Mouse (Mus musculus): ENCODE data around the gene Duoxa2. TPM values are rescaled to one million over a fixed set of nuclear protein-coding genes. Genes with fewer than 3 reads are reported as not detected.
A peak's percentile ranks its signal among the peaks of the same experiment; 100 is the strongest.

The Duoxa2 gene
- total and polyA plus RNA-seq, 2 experiments from 2014 or later = 0.46 TPM; not detected in 1

DNA sequence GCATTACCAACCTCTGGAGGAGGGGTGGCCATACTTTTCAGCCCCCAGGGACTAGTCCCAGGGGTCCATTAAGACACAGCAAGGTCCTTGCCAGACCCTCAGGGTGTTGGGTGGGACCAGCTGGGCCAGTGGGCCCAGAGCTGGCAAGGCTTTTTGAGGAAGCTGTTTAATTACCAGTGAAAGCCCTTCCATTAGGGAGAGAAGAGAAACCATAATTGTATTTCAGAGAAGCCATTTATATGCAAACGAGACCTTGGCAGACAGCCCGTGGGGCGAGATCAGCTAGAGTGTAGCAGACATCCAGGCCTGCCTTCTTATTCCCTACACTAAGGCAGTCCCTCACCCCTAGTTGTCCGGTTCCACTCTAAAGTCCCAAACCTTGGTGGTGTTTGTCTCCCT, 53.2 kb downstream of the Duoxa2 start:
- Histone ChIP-seq H3K4me3 (ENCODE audit: low read depth, low read length) (no peak overlapping the region), H3K27me3 (ENCODE audit: insufficient read depth, low read length) (no peaks in the 10 kb centered on the region), H3K9ac (no peak overlapping the region), H3K36me3 (ENCODE audit: insufficient read depth) (peaks cover 14% of the 10 kb centered on the region; the same call in 1 of the 2 replicates), H3K4me1 (ENCODE audit: insufficient read depth) (peaks cover 22% of the 10 kb centered on the region), H3K27ac (ENCODE audit: low read depth, low read length) (peak overlapping the region; percentile 66), H3K9me3 (ENCODE audit: low read length) (no peaks in the 10 kb centered on the region), H3K4me2 (ENCODE audit: low read depth) (no peak overlapping the region)
- ATAC-seq (peak; percentile 14), DNase-seq (peak; percentile 87)
- WGBS = 10% methylated on average over 4 of the region's 4 CpGs
- no peak for TF ChIP-seq CTCF (IDR thresholded peaks at IDR 0.05; ENCODE audit: low read depth)

Other genes with a start within 250 kb of the Duoxa2 start
- 18.3 and 22.7 TPM in 2 replicates for gene Spg11, start 180.5 kb upstream of the Duoxa2 start, total RNA-seq (2014; rRNA removed)
- 2.7 and 4.5 TPM in 2 replicates for gene Spg11, start 180.5 kb upstream of the Duoxa2 start, polyA plus RNA-seq (2015; fragmentation: Nextera tagmentation; extraction: Ambion mirVana)
- 46.6 and 90.7 TPM in 2 replicates for gene B2m, start 151.2 kb upstream of the Duoxa2 start, total RNA-seq (2014; rRNA removed)
- 152 and 178 TPM in 2 replicates for gene B2m, start 151.2 kb upstream of the Duoxa2 start, polyA plus RNA-seq (2015; fragmentation: Nextera tagmentation; extraction: Ambion mirVana)
- not detected in 2 replicates for gene Trim69, start 138.2 kb upstream of the Duoxa2 start, total RNA-seq (2014; rRNA removed)
- gene Trim69, start 138.2 kb upstream of the Duoxa2 start, polyA plus RNA-seq (2015; fragmentation: Nextera tagmentation; extraction: Ambion mirVana) = not detected in 2 replicates
- not detected in 2 replicates for gene Patl2, start 112.7 kb upstream of the Duoxa2 start, total RNA-seq (2014; rRNA removed)
- not detected in 2 replicates for gene Patl2, start 112.7 kb upstream of the Duoxa2 start, polyA plus RNA-seq (2015; fragmentation: Nextera tagmentation; extraction: Ambion mirVana)
- not detected in 2 replicates for gene Terb2, start 112.6 kb upstream of the Duoxa2 start, total RNA-seq (2014; rRNA removed)
- not detected in 2 replicates for gene Terb2, start 112.6 kb upstream of the Duoxa2 start, polyA plus RNA-seq (2015; fragmentation: Nextera tagmentation; extraction: Ambion mirVana)
- 19.7 and 27.4 TPM in 2 replicates for gene Sord, start 64.2 kb upstream of the Duoxa2 start, total RNA-seq (2014; rRNA removed)
- gene Sord, start 64.2 kb upstream of the Duoxa2 start, polyA plus RNA-seq (2015; fragmentation: Nextera tagmentation; extraction: Ambion mirVana) = 17.7 and 21.2 TPM in 2 replicates
- 0.08 and 0.14 TPM in 2 replicates for gene Duox2, start 451 bp upstream of the Duoxa2 start, total RNA-seq (2014; rRNA removed)
- gene Duox2, start 451 bp upstream of the Duoxa2 start, polyA plus RNA-seq (2015; fragmentation: Nextera tagmentation; extraction: Ambion mirVana) = 0.05 TPM in 1 of 2 replicates, not detected in the other
- 0.10 and 0.23 TPM in 2 replicates for gene Duoxa1, start 14.8 kb downstream of the Duoxa2 start, total RNA-seq (2014; rRNA removed)
- gene Duoxa1, start 14.8 kb downstream of the Duoxa2 start, polyA plus RNA-seq (2015; fragmentation: Nextera tagmentation; extraction: Ambion mirVana) = 0.25 and 0.46 TPM in 2 replicates
- gene Duox1, start 16.8 kb downstream of the Duoxa2 start, total RNA-seq (2014; rRNA removed) = not detected in 2 replicates
- gene Duox1, start 16.8 kb downstream of the Duoxa2 start, polyA plus RNA-seq (2015; fragmentation: Nextera tagmentation; extraction: Ambion mirVana) = 0.06 and 0.08 TPM in 2 replicates
- gene Shf, start 70.3 kb downstream of the Duoxa2 start, total RNA-seq (2014; rRNA removed) = 69.3 and 70.7 TPM in 2 replicates
- 6.7 and 7.7 TPM in 2 replicates for gene Shf, start 70.3 kb downstream of the Duoxa2 start, polyA plus RNA-seq (2015; fragmentation: Nextera tagmentation; extraction: Ambion mirVana)
- gene Slc28a2, start 127.6 kb downstream of the Duoxa2 start, total RNA-seq (2014; rRNA removed) = 0.05 and 0.15 TPM in 2 replicates
- gene Slc28a2, start 127.6 kb downstream of the Duoxa2 start, polyA plus RNA-seq (2015; fragmentation: Nextera tagmentation; extraction: Ambion mirVana) = 0.08 and 0.15 TPM in 2 replicates
- not detected in 2 replicates for gene Gm14085, start 186.0 kb downstream of the Duoxa2 start, total RNA-seq (2014; rRNA removed)
- not detected in 2 replicates for gene Gm14085, start 186.0 kb downstream of the Duoxa2 start, polyA plus RNA-seq (2015; fragmentation: Nextera tagmentation; extraction: Ambion mirVana)

All from forebrain, postnatal 0 days (tissue).